Mouse (Mus musculus): Measurements from ENCODE around the gene Samd13.

DNA sequence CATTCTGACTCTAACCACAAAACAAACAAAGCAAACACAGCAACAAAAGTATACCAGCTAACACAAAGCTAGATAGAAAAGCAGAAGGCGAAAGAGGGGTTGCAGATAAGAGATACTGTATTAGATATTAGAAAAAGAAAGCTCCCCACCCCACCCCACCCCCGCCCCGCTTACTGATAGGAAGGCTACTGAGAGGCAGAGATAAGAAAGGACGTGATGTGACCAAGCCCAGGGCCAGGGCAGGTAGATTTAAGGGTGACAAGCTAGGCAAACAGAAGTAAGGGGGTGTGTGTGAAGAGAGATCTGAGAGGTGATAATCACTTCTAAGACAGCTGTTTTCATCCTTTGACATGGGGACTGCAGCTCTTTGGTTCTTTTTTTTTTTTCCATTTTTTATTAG, 67.0 kb downstream of the Samd13 start:
- TF ChIP-seq USF1 (IDR thresholded peaks at IDR 0.05; ENCODE audit: low read depth) (no peak), CTCF (IDR thresholded peaks at IDR 0.05; ENCODE audit: control insufficient read depth, insufficient read depth, insufficient read length) (no peak)

Measured in C2C12 (cell line).